8 mouse cellular contexts compared by ENCODE assay signal in the genomic region with DNA sequence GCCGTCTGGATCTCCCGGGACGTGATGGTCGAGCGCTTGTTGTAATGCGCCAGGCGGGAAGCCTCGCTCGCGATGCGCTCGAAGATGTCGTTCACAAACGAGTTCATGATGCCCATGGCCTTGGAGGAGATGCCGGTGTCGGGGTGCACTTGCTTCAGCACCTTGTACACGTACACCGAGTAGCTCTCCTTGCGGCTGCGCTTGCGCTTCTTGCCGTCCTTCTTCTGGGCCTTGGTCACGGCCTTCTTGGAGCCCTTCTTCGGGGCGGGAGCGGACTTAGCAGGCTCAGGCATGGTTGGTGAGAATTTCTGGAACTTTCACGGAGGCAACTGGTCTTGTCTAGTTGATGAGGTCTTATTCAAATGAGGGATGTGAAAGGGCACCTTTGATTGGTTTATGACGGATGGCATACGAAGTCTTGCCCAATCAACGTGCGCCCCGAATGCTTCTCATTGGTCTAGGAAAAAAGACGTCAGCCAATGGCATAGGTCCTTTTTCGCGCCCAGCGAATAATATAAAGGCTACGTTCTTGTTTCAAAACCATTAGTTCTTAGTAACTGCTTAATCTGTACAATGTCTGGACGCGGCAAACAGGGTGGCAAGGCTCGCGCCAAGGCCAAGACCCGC. TPM values are rescaled to one million over a fixed set of nuclear protein-coding genes. Genes with fewer than 3 reads are reported as not detected.
DNase-seq lines count a peak whose midpoint lies in the region; ATAC-seq and TF ChIP-seq lines count a peak whose summit lies in the region.
"Not testable (repeated sequence)": the region's sequence is repeated elsewhere in the genome, so short reads cannot be mapped to it uniquely, and the experiment has no call there.

A gene (minus strand): TSS at position 299 of the 627 bp plus-strand sequence.
A gene (plus strand): TSS at position 484 of the 627 bp plus-strand sequence.

- H3K9me3 ChIP-seq in embryonic facial prominence, embryonic 11.5 days (replicated peaks; ENCODE audit: control insufficient read depth, low read length); intestine, postnatal 0 days (ENCODE audit: control insufficient read depth); midbrain, embryonic 10.5 days (replicated peaks): not testable (repeated sequence)

- peak within 1 kb of the TSS; percentile 95 for H3K27ac ChIP-seq in embryonic facial prominence, embryonic 11.5 days (replicated peaks; ENCODE audit: low read depth, low read length)
- H3K27ac ChIP-seq in intestine, postnatal 0 days (ENCODE audit: low read depth, low read length), result peak within 1 kb of the TSS; percentile 62
- H3K27ac ChIP-seq in midbrain, embryonic 10.5 days (replicated peaks), result peak within 1 kb of the TSS; percentile 97

- WGBS in embryonic facial prominence, embryonic 11.5 days, result 0% methylated on average over 19 of the region's 42 CpGs
- under 1% methylated on average over 28 of the region's 42 CpGs for WGBS in intestine, postnatal 0 days
- WGBS in midbrain, embryonic 10.5 days, result 1% methylated on average over 42 of the region's 42 CpGs

- not testable (repeated sequence) for TF ChIP-seq CTCF in intestine, postnatal 0 days (IDR thresholded peaks at IDR 0.05; ENCODE audit: low read depth)

- H3K4me3 ChIP-seq in embryonic facial prominence, embryonic 11.5 days (ENCODE audit: low read depth, low read length), result peak within 1 kb of the TSS; percentile 46
- peak within 1 kb of the TSS; percentile 35 for H3K4me3 ChIP-seq in intestine, postnatal 0 days (ENCODE audit: low read depth, low read length)
- H3K4me3 ChIP-seq in midbrain, embryonic 10.5 days, result peak within 1 kb of the TSS; percentile 61

- ATAC-seq in embryonic facial prominence, embryonic 11.5 days (replicated peaks; ENCODE audit: insufficient number of reproducible peaks, low FRiP score, low TSS enrichment, low read depth), result peak; percentile 92
- peak; percentile 67 for ATAC-seq in granulocyte monocyte progenitor cell, adult 5-6 weeks (replicated peaks; ENCODE audit: poor library complexity, severe bottlenecking)
- ATAC-seq in intestine, postnatal 0 days, result peak; percentile 87

- peak; percentile 72 for DNase-seq in adrenal gland, postnatal 25 days
- DNase-seq in embryonic facial prominence, embryonic 11.5 days (ENCODE audit: low spot score), result peak; percentile 98
- DNase-seq in left cerebral cortex, postnatal 36 days (ENCODE audit: low spot score in 2 of 2), result peak; percentile 90 to 92
- peak; percentile 90 for DNase-seq in midbrain, embryonic 10.5 days (ENCODE audit: low spot score)
- peak; percentile 95 to 97 for DNase-seq in right cerebral cortex, postnatal 36 days (ENCODE audit: low spot score in 2 of 2)
- peak; percentile 96 for DNase-seq in yolk sac, embryonic 10.5 days (ENCODE audit: low spot score)

- intact Hi-C loops in left cerebral cortex, postnatal 36 days (cut with DNase I), result not testable (repeated sequence)

- H3K9ac ChIP-seq in embryonic facial prominence, embryonic 11.5 days (replicated peaks; ENCODE audit: low read length), result peak within 1 kb of the TSS; percentile 68
- peak within 1 kb of the TSS; percentile 53 for H3K9ac ChIP-seq in intestine, postnatal 0 days (ENCODE audit: low read depth, low read length)

- not testable (repeated sequence) for H3K27me3 ChIP-seq in embryonic facial prominence, embryonic 11.5 days (ENCODE audit: control insufficient read depth, insufficient read depth, low read length); intestine, postnatal 0 days (replicated peaks; ENCODE audit: control insufficient read depth, insufficient read depth, low read length); midbrain, embryonic 10.5 days (ENCODE audit: low read depth, poor library complexity, severe bottlenecking)

- H3K36me3 ChIP-seq in embryonic facial prominence, embryonic 11.5 days (replicated peaks; ENCODE audit: control insufficient read depth, insufficient read depth, low read depth, low read length); intestine, postnatal 0 days (ENCODE audit: control insufficient read depth, insufficient read depth); midbrain, embryonic 10.5 days: not testable (repeated sequence)

- not testable (repeated sequence) for H3K4me1 ChIP-seq in embryonic facial prominence, embryonic 11.5 days (ENCODE audit: control insufficient read depth, insufficient read depth, low read length); intestine, postnatal 0 days (replicated peaks; ENCODE audit: control insufficient read depth, insufficient read depth, low read length)
- peaks cover 49% of the 10 kb centered on the region for H3K4me1 ChIP-seq in midbrain, embryonic 10.5 days

- H3K4me2 ChIP-seq in embryonic facial prominence, embryonic 11.5 days (ENCODE audit: low read depth, low read length), result peak within 1 kb of the TSS; percentile 71
- peak within 1 kb of the TSS; percentile 69 for H3K4me2 ChIP-seq in intestine, postnatal 0 days (replicated peaks; ENCODE audit: low read depth)

RNA-seq across cellular contexts. Expression of the first gene that starts in this region (rescaled TPM):
- total RNA-seq in adrenal gland, postnatal 25 days (2021), result 61.2 and 62.9 TPM in 2 replicates
- 4.1 and 4.9 TPM in 2 replicates for polyA plus RNA-seq in embryonic facial prominence, embryonic 11.5 days (2014; fragmentation: Nextera tagmentation; extraction: Ambion mirVana)
- total RNA-seq in granulocyte monocyte progenitor cell, adult 5-6 weeks (2014; fragmentation: Nextera tagmentation), result 148 and 188 TPM in 2 replicates
- total RNA-seq in granulocyte monocyte progenitor cell, adult 5-6 weeks (2017), result 453 and 461 TPM in 2 replicates
- 0.64 and 1.3 TPM in 2 replicates for polyA plus RNA-seq in intestine, postnatal 0 days (2015; fragmentation: Nextera tagmentation; extraction: Ambion mirVana)
- 10 to 100 TPM; 20.6 to 28.9 TPM for total RNA-seq in left cerebral cortex, postnatal 36 days (2021)
- 3.8 TPM in 2 replicates for polyA plus RNA-seq in midbrain, embryonic 10.5 days (2016; fragmentation: Nextera tagmentation; extraction: Ambion mirVana)

RNA-seq across cellular contexts. Expression of the second gene that starts in this region (rescaled TPM):
- total RNA-seq in adrenal gland, postnatal 25 days (2021), result 2.3 and 9.6 TPM in 2 replicates
- 2.1 and 3.8 TPM in 2 replicates for polyA plus RNA-seq in embryonic facial prominence, embryonic 11.5 days (2014; fragmentation: Nextera tagmentation; extraction: Ambion mirVana)
- not detected in 2 replicates for total RNA-seq in granulocyte monocyte progenitor cell, adult 5-6 weeks (2014; fragmentation: Nextera tagmentation)
- total RNA-seq in granulocyte monocyte progenitor cell, adult 5-6 weeks (2017), result 685 and 1,721 TPM in 2 replicates
- 0.97 and 1.3 TPM in 2 replicates for polyA plus RNA-seq in intestine, postnatal 0 days (2015; fragmentation: Nextera tagmentation; extraction: Ambion mirVana)
- 1 to 10 TPM; 3.1 to 8.2 TPM for total RNA-seq in left cerebral cortex, postnatal 36 days (2021)
- polyA plus RNA-seq in midbrain, embryonic 10.5 days (2016; fragmentation: Nextera tagmentation; extraction: Ambion mirVana), result 0.67 and 1.3 TPM in 2 replicates

Comparison
In these comparisons a context has a peak if more than half of its experiments do, and no peak if none do; other contexts are left out.
1. Peak in every context shown above with its lines: DNase-seq, ATAC-seq, H3K4me3 ChIP-seq and H3K27ac ChIP-seq.